Mouse (Mus musculus) mature B cell (primary cell): ENCODE results near the gene Atp8b3.

ENCODE experiments used
- in situ Hi-C: fragments of 300-500 bp; cut with MboI; formaldehyde crosslinking; loops from 2 replicates; pipeline ENCODE4 v1.14.3; 2019

Atp8b3 gene

GRCm38 (mm10) chr10:80523299-80523698, 15.6 kb downstream of the Atp8b3 start:
- in situ Hi-C loops = no loop called here

DNA sequence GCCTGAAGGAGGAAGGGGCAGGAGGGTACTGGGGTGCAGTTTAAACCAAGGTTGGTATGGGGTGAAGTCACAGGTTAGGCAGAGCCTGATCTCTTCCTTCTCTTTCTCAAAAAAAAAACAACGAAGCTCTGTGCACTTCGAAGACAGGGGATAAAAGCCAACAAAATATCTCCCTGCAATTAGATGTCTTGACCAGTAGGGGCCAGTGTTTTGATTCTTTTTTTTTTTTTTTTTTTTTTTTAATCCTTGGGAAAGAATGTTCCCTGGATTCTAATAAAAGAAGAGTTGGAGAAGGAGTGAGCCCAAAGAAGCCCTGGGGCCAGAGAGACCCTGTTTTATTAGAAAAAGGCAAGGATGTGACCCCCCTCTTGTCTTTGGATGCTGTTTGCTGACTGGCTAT, 19.6 kb downstream of the Atp8b3 start:
- in situ Hi-C loops = no loop called here

DNA sequence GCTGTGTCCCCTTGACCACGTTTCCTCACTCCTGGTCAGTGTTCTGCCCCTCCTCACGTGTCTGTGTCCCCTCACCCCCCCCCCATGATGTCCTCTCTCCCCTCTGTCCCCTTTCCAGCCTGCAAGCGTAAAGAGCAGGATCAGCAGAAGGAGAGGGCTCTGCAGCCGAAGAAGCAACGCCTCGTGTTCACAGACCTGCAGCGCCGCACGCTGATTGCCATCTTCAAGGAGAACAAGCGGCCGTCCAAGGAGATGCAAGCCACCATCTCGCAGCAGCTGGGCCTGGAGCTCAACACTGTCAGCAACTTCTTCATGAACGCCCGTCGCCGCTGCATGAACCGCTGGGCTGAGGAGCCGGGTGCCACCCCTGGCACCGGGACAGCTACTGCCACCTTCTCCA, 25.2 kb downstream of the Atp8b3 start:
- in situ Hi-C loops = no loop called here

DNA sequence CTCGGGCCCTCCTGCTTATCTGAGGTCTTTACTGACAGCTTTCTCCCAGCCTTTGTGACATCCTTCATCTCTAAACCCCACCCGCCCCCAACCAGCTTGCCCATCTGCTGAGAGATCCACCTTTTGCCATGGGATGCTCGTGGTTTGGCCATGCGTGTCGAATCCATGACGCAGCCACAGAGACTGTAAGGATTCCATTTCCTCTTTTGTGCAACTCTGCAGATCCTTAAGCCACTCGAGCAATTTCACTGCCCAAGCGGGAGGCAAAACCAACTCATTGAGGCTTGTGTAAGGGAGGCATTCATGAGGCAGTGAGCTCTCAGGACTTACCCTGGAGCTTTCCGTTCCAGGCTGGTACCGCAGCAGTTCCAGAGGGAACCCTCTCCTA, 28.7 kb downstream of the Atp8b3 start:
- in situ Hi-C loops = no loop called here

GRCm38 (mm10) chr10:80509412-80510272, 29.3 kb downstream of the Atp8b3 start:
- in situ Hi-C loops = loop anchor here (5.0 to 10.0 kb wide), 2 partner anchors 62 to 135 kb away; no protein-coding TSS in a partner anchor

GRCm38 (mm10) chr10:80506222-80506621, 32.7 kb downstream of the Atp8b3 start:
- in situ Hi-C loops = loop anchor here (5.0 to 10.0 kb wide), 2 partner anchors 59 to 131 kb away; no protein-coding TSS in a partner anchor

DNA sequence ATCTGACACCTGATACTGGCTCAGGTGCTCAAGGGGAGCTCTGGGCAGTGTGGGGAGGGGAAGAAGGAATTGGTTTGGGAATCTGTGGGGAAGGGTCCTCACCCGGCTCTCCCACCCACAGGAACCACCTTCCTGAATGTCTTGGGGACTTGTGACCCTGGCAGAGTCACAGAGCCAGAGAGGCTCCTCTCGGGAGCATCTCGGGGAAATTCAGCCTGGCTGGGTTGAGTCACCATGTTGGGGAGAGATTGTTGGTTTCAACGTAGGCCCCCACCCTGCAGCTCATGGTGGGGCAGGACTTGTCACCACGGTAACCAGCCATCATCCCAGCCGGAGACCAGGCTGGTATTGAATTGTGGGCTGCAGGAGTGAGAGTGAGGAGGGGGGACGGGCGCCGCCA, 34.2 kb downstream of the Atp8b3 start:
- in situ Hi-C loops = loop anchor here (5.0 to 10.0 kb wide), 2 partner anchors 57 to 130 kb away; no protein-coding TSS in a partner anchor

DNA sequence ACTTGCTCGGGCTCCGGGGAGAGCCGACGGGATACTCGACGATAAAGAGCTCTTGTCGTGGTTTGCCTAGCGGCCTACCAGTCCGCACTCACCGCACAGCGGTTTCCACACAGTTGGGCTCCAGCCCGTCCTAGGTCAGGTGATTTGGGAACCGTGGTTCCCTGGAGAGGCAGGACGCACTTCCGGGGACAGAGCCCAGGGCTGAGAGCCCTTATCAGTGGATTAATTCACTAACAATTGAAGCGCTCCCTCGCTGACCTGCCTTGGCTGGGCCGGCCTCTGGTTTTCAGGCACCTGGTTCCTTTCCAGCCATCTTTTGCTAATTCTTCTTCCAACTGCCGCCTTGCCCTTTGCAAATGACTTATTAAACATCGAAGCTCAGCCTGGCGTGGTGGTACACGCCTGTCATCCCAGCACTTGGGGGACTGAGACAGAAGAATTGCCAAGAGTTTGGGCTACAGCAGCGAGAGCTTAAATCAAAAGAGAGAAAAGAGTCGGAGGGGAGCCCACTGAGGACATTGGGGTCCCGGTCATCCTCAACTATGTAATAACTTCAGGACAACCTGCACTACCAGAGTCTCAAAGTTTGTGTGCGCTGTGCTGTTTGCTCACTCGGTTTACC, 35.2 kb downstream of the Atp8b3 start:
- in situ Hi-C loops = loop anchor here (10.0 kb wide), 1 partner anchor 129 kb away; no protein-coding TSS in a partner anchor

GRCm38 (mm10) chr10:80502819-80503314, 36.1 kb downstream of the Atp8b3 start:
- in situ Hi-C loops = loop anchor here (10.0 kb wide), 1 partner anchor 128 kb away; no protein-coding TSS in a partner anchor

DNA sequence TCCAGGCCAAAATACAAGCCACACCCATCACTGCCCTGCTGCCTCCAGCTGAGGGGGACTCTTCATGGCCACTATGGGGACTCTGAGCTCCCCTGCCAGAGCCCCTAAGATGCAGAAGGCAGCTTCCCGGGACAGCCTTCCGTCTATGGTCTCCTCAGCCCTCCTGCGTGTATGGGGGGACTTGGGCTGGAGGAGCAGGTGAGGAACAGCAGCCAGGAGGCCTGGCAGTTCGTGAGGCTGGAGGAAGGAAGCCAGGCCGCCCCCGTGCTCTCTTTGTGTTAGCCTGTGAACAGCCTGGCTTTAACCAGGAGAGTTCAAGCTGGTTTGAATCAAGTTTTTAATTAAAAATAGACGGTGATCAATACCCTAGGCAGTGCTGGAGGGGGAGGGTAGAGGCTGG, 36.6 kb downstream of the Atp8b3 start:
- in situ Hi-C loops = loop anchor here (10.0 kb wide), 1 partner anchor 127 kb away; no protein-coding TSS in a partner anchor

- in situ Hi-C loops = no loop called here
Measured at GRCm38 (mm10) chr10:80496421-80496820, 42.5 kb downstream of the Atp8b3 start.

DNA sequence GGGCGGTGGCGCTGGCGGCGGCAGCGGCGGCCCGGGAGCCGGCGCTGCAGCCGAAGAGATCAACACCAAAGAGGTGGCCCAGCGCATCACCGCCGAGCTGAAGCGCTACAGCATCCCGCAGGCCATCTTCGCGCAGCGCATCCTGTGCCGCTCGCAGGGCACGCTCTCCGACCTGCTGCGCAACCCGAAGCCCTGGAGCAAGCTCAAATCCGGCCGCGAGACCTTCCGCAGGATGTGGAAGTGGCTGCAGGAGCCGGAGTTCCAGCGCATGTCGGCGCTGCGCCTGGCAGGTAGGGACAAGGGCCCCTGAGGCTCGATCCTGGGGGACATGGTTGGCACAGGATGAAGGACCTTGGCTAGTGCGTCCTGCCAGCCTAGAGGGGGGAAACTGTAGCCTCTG, 43.0 kb downstream of the Atp8b3 start:
- in situ Hi-C loops = no loop called here

DNA sequence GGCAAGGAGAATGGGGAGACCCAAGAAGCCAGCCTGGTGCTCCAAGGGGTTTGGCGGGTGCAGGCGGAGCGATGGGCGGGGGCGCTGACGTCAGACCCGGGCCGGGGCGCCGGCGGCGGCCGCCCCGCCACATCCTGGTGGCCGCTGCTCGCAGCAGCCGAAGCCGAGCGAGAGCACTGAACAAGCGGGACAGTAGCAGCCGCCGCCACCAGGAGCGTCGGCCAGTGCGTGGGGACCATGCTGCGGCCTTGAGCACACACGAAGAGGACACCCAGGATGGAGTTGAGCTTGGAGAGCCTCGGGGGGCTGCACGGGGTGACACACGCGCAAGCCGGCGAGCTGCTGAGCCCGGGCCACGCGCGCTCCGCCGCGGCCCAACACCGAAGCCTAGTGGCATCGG, 44.2 kb downstream of the Atp8b3 start, which contains the start of gene Onecut3:
Gene Onecut3, plus strand, starts transcription at position 104 of the 400 bp plus-strand sequence.
- in situ Hi-C loops = no loop called here

DNA sequence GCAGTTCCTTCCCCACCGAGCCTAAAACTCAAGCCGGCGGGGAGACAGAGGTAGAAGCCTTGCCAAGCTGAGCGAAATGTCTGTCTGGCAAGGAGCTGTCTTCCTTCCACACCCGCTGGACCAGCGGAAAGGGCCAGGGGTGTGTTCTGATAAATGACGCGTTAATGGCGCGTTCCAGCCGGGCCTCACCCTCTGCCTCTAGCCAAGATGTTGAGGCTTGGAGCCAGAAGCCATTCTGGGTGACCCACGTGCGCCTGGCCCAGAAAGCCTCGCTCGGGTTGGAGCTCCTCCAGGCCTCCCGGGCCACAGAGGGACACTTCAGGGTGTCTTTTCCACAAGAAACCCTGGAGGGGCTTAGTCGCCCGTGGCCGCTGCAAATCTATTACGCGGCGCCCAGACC, 48.9 kb downstream of the Atp8b3 start:
- in situ Hi-C loops = no loop called here

- in situ Hi-C loops = no loop called here
Measured at GRCm38 (mm10) chr10:80486862-80487379, 52.0 kb downstream of the Atp8b3 start.

GRCm38 (mm10) chr10:80481002-80481401, 57.9 kb downstream of the Atp8b3 start:
- in situ Hi-C loops = no loop called here

DNA sequence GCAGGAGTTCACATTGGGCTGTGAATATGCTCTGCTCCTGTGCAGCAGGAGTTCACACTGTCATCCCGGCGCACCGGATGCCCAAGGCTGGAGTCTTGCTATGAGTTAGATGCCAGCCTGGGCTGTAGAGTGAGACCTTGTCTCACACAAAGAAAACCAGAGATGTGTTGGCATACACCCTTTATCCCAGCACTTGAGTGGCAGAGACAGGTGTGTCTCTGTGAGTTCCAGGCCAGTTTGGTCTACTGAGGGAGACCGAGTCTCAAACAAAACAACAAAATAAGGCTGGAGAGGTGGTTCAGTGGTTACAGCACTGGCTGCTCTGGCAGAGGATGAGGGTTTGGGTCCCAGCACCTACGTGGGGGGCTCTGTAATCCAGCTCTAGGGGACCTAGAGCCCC, 60.4 kb downstream of the Atp8b3 start:
- in situ Hi-C loops = no loop called here

DNA sequence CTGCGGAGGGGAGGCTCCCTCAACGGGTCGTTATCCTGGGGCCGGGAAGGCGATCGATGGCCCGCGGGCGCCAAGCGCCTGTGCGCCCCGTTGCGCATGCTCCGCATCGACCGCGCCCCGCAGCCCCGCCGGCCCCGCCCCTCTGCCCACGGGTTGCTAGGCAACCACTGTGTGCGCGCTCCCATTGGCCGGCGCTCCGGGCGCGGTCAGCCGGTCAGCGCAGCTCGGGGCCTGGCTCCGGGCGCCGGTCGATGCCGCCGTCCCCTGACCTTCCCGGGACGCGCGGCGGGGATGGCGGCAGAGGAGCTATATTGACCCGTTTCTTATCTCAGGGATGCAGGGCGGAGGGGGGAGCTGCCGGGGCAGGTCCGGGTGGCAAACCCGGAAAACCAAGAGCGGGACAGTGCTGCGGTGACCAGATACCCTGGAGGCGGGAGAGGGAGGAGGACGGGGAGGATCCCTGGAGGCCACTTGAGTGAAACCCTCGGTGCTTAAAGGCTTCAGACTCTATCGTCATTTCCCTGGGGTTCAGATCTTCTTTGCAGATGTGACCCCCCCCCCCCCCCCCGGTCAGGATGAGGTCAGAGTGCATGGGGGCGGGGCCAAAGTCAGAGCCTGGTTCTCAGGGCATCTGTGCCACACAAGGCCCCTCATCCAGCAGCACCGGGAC, 63.5 kb downstream of the Atp8b3 start:
- in situ Hi-C loops = no loop called here
